Mouse (Mus musculus) frontal cortex, postnatal 36 days (tissue): ENCODE measurements around the gene Atp5d.
A peak's percentile ranks its signal among the peaks of the same experiment; 100 is the strongest.

Experiments used
- DNase-seq, 2 experiments: peaks; one replicate each; pipeline ENCODE4 v3.0.0; 2022; ENCODE audit warnings: low spot score in 2 of 2

Atp5d gene

GRCm38 (mm10) chr10:80117736-80118135 lies 20.7 kb upstream of the Atp5d start:
- DNase-seq = no peak

DNA sequence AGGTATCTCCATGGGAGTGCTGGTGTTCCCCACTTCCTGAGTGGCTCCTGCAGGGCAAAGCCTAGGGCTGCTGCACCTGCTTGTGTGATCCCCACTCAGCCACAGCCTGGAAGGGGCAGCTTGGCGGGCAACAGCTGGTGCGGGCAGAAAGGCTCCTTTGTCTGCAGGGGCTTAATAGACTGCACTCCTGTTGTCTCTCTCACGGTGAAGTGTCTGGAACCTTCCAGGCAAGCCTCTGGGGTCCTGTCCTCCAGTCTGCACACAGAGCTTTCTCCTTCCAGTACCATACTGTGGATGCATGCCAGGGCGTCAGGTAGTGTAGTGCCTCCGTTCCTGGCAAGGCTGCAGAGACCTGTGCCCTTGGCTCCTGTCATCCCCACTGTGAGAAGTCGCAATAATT lies 19.9 kb upstream of the Atp5d start:
- no peak for DNase-seq

DNA sequence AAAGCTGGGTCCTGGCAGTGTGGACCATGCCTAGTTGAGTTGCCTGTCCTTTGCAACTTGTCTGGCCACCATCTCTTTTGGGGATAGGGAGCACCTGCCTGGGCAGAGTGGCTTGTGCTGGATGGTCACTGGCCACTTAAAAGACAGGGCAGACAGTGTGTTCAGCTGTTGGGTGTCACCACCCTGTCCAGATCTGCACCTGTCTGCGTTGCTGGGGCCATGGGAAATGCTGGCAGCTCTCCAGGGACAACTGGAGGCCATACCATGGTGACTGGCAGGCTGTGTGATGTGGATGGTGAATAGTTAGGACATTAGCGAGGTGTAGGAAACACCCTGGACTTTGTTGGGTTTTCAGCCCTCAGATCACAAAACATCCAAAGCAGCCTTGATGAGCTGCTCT lies 18.3 kb upstream of the Atp5d start:
- no peak for DNase-seq

DNA sequence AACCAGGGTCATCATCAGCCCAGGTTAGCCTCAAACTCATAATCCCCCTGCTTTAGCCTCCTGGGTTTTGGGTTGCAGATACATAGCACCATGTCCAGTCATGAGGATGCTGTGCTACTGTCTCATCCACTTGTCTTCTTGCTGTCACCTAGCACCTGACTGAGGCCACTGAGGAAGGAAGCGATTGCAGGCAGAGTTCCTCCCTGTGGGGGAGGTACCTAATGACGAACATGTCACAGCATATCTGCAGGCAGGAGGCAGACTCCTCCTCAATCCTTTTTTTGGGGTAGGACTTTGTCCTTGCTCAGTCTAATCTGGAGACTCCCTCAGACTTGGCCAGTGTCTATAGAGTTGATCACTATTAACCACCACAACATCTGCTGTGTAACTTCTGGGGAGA lies 16.8 kb upstream of the Atp5d start:
- no peak for DNase-seq

- DNase-seq = no peak
Measured at GRCm38 (mm10) chr10:80123932-80124562, 14.4 kb upstream of the Atp5d start.

DNA sequence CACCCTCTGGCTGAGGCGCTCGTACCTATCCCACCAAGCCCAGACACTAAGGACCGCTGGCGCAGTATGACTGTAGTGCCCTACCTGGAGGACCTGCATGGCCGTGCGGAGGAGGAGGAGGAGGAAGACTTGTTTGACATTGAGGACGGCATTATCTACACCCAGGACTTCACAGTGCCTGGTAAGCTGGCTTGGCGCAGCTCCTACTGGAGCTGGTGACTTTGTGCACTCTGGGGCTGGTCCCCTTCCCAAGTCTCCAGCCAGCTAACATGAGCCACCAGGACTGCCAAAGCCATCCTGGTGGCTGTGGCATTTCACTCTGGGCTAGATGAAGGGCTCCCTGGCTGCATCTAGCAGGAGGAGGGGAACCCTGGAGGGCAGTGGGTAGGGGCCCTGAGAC lies 10.5 kb upstream of the Atp5d start:
- no peak for DNase-seq

DNA sequence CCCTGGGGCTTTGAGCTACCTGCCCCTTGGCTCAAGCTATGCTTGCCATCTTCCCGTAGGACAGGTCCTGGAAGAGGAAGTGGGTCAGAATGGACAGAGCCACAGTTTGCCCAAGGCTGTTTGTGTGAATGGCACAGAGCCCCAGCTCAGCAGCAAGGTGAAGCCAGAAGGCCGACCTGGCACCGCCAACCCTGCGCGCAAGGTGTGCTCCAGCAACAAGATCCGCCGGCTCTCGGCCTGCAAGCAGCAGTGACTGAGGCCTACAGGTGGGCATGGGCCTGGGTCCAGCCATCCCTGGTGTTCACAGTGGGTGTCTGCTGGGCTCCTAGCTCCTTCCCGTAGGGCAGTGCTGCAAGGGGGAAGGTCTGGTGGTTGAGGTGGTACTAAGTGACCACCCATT lies 8.6 kb upstream of the Atp5d start:
- no peak for DNase-seq

DNA sequence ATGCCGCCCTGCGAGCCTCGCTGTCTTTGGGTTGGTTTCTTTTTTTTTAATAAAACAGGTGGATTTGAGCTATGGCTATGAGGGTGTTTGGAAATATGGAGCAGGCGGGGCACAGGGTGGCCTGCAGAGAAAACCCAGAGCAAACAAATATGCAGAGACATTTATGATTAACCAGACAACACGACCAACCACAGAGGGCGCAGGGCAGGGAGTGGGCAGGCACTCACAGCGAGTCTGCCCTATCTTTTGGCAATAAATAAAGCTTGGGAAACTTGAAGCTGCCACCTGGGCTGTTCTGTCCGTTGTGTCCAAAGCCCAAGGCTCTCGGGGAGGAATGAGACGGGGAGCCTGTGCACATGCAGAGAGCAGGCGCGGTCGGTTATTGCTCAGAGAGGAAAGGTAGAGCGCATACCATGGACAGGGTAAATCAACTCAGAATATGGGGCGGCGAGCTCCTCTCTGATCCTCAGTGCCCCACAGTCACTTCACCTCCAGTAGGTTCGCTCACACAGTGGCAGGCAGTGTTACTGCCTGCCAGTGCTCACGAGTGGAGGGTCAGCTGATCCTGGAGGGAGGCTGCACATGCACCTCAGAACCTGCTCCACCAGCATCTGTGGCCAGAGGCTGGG lies 7.9 kb upstream of the Atp5d start:
- DNase-seq = no peak

- peak in 1 of 2 experiments; percentile 46 for DNase-seq
Measured at GRCm38 (mm10) chr10:80131316-80131951, 7.0 kb upstream of the Atp5d start.

DNA sequence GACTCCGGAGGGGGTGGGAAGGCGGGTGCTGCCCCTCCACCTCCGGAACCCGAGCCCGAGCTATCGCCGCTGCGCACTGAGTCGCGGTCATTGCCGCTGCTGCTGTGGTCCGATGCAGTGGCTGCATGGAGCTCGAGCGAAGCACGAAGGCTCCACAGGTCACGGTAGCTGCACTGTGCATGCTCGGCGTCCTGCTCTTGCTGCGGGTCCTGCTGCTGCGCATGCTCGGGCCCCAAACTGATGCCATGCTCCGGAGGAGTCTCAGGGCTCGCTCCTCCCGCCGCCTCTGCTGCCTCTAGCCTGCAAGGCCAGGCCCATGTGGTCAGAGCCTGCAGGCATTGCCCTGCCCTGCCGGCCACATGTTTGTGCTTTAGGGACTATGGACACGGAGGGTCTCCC lies 6.5 kb upstream of the Atp5d start:
- peak in 1 of 2 experiments; percentile 39 for DNase-seq

GRCm38 (mm10) chr10:80133226-80133849 lies 5.1 kb upstream of the Atp5d start:
- no peak for DNase-seq

- no peak for DNase-seq
Measured at GRCm38 (mm10) chr10:80134421-80134820, 4.0 kb upstream of the Atp5d start.

DNA sequence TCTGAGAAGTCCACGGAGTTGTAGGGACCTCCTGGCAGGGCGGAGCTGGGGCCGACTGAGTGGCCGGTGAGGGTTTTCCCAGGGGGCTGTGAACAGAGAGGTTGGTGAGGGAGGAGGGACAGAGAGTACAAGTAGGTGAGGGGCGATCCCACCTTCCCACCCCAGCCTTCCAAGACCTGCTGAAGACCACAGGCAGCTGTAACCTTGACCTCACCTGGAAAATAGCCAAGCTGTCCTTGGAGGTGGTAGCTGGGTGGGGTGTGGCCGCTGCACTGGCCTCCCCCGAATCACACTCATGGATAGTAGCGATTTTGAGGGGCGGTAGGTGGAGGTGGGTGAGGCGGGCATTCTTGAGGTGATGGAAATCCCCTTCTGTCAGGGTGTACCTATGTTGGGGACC lies 3.3 kb upstream of the Atp5d start:
- no peak for DNase-seq

DNA sequence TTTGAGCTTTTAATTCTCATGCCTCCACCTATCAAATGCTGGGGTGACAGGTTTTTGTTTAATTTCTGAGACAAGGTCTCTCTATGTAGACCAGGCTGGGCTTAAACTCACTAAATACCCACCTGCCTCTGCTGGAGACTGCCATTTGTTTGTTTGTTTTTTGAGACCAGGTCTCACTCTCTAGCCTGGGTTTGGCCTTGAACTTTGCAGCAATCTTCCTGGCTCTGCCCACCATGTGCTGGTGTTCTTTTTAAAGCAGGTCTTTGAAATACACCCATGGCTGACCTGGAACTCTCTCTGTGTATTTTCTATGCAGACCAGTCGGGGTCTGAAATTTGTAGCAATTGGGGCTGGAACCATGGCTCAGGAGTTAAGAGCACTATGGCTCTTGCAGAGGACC lies 2.8 kb upstream of the Atp5d start:
- DNase-seq = no peak

DNA sequence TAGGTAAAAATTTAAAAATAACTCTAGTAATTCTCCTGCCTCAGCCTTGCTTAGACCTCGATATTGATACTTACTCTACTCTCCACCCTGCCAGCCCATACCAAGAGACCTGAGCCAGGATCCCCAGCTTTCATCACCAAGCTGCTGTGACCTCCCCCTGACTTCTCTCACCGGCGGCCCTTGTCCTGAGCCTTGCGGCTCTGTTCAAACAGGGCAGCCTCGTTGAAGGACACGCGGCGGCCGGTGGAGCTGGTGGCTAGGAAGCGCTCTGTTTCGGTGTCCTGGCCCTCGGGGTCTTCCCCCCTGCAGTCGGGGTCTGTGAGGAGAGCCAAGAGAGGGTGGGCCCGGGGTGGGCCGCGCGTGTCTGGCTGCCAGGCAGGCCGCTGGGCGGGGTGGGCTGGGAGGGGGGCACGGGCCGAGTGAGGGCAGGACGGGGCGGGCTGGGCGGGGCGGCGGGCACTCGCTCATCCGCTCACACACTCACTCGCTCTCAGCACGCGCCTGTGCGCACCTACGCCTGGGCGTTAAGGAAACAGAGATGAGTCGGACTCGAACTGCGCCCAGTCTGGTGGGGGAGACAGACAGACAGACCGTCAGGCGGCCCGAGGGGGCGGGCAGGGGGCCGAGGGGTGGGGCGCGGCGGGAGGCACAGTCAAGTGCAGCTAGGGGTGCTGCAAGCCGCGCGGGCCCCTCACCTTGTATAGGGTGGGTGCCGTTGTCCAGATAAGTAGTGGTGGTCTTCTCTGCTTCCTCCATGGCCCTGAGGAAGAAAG lies 2.1 kb upstream of the Atp5d start:
- DNase-seq = no peak

DNA sequence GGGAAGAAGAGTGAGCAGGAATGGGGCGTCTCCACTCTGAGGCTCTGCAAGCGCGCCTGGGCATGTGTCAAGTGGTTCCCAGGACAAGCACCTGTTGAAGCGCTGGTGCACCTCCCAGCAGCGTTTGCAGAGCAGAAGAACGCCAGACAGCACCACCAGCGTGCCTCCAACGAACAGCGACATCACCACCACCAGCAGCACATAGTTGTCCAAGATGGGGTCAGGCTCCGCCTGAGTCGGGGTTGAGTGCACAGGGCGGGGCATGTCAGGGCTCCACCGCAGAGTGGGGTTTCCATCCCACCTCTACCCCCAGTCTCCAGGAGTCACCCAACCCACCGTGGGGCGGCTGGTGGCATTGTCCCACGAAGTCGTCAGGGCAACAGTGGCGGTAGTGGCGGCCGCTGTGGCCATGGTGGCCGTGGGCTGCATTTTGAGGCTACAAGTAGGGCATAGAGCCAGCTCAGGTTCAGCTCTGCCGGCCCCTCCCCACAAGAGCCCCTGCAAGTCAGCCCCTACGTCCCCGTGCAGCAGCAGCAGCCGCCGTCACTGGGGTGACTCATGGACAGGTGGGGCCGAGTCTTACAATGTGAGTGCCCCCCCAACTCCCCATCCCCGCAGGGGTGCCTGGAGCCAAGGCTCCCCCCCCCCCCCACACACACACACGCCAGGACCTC lies 1.3 kb upstream of the Atp5d start:
- peak; percentile 38 to 52 for DNase-seq

- peak; percentile 60 for DNase-seq
Measured at GRCm38 (mm10) chr10:80137626-80138552, 543 bp upstream of the Atp5d start.

DNA sequence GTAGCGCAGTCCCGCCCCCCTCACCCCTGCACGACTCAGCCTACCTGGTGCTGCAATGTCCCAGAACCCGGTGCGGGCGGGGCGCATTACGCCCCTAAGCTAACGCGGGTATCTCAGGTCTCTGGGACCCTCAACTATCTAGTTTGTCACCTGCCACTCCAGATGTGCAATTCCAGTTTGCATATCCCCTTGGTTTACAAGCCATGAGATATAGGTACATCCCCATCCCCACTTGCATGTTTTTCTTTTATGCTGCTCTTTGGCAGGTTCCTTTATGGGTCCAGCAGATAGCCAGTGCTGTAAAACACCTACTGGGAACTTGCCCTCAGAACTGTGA lies 975 bp downstream of the Atp5d start:
- no peak for DNase-seq

DNA sequence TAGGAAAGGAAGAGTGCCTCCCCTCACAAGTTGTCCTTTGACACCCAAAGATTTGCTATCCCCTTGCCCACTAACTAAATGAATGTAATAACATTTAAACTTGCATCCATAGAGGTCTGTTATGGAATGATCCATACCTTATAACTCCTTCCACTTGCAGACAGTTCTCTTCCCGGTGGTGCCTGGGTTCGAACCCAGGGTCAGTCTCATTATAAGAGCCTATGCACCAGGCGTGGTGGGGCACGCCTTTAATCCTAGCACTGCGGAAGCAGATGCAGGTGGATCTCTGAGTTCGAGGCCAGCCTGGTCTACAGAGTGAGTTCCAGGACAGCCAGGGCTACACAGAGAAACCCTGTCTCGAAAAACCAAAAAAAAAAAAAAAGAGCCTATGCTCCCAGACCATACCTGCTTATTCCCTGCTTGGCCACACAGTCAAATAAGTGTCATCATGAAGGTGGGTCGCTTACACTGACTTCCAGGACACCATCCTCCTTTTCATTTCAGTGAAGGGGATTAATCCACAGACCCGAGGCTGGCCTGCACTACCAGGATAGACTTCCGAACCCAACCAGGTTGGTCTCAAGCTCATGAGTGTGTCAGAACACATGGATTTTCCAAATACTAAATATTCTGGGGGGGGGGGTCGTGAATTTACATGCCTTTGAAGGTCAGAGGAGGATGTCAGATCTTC lies 1.7 kb downstream of the Atp5d start:
- no peak for DNase-seq

DNA sequence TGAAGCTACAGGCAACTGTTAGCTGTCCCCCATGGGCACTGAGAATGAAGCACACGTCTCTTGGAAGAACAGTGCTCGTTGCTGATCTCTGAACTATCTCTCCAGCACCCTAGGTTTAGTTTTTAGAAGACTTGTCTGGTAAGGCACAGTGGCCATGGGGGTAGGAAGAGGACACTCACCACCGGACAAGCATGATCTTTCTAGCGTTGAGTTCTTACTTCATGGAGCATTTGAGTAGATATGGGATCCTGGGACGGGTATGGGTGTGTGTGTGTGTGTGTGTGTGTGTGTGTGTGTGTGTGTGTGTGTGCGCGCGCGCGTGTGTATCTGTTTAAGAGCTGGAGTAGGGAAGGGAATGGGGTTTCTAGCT lies 2.2 kb downstream of the Atp5d start, which contains the start of gene Cbarp:
TSS of gene Cbarp (minus strand) at position 170 of the 370 bp plus-strand sequence.
- no peak for DNase-seq
